ENCODE assay signal across 28 mouse cellular contexts in genomic region chr1:106221964-106222363, GRCm38 (mm10). TPM values are rescaled to one million over a fixed set of nuclear protein-coding genes. Genes with fewer than 3 reads are reported as not detected.
DNase-seq lines count a peak whose midpoint lies in the region; ATAC-seq and TF ChIP-seq lines count a peak whose summit lies in the region.
"Had no signal": no experiment of that assay in that cellular context is flagged by ENCODE, and none has a peak within 500 bp of the region (broad histone marks: within the 10 kb centered on the region; RNA-seq: fewer than 3 reads in every experiment).

No protein-coding gene starts in this region.

- TF ChIP-seq CTCF in midbrain, postnatal 0 days (IDR thresholded peaks at IDR 0.05) = no peak

- intact Hi-C loops in gastrocnemius, postnatal 14 days (cut with DNase I; ENCODE audit: low total_unique reads) = no loop called here

- WGBS in embryonic facial prominence, embryonic 15.5 days = 13% methylated on average over 2 of the region's 2 CpGs
- WGBS in embryonic facial prominence, embryonic 10.5 days = 17% methylated on average over 2 of the region's 2 CpGs
- 47% methylated on average over 2 of the region's 2 CpGs for WGBS in heart, embryonic 16.5 days
- 14% methylated on average over 2 of the region's 2 CpGs for WGBS in midbrain, embryonic 16.5 days
- 25% methylated on average over 2 of the region's 2 CpGs for WGBS in midbrain, postnatal 0 days
- WGBS in neural tube, embryonic 14.5 days = 5% methylated on average over 2 of the region's 2 CpGs

- no peaks in the 10 kb centered on the region for H3K9me3 ChIP-seq in embryonic facial prominence, embryonic 15.5 days (replicated peaks)
- no peaks in the 10 kb centered on the region for H3K9me3 ChIP-seq in embryonic facial prominence, embryonic 10.5 days
- H3K9me3 ChIP-seq in heart, embryonic 16.5 days (replicated peaks; ENCODE audit: control insufficient read depth, low read length) = peaks cover 4% of the 10 kb centered on the region
- H3K9me3 ChIP-seq in midbrain, embryonic 16.5 days (replicated peaks; ENCODE audit: control insufficient read depth, low read length, poor library complexity, severe bottlenecking) = no peaks in the 10 kb centered on the region; the same call in 1 of the 2 replicates
- H3K9me3 ChIP-seq in midbrain, postnatal 0 days (ENCODE audit: low read length) = no peaks in the 10 kb centered on the region
- H3K9me3 ChIP-seq in neural tube, embryonic 14.5 days (ENCODE audit: control insufficient read depth, low read length) = no peaks in the 10 kb centered on the region
- H3K9me3 ChIP-seq: embryonic facial prominence, embryonic 12.5 days; forebrain, embryonic 12.5 days; G1E; limb, embryonic 10.5 days; liver, embryonic 15.5 days; lung, embryonic 15.5 days had no signal

- H3K27me3 ChIP-seq in embryonic facial prominence, embryonic 15.5 days = no peaks in the 10 kb centered on the region
- no peaks in the 10 kb centered on the region for H3K27me3 ChIP-seq in embryonic facial prominence, embryonic 10.5 days (replicated peaks; ENCODE audit: low read depth, poor library complexity, severe bottlenecking)
- no peaks in the 10 kb centered on the region for H3K27me3 ChIP-seq in heart, embryonic 16.5 days (ENCODE audit: control insufficient read depth, insufficient read depth, low read length)
- H3K27me3 ChIP-seq in midbrain, embryonic 16.5 days (ENCODE audit: control insufficient read depth, insufficient read depth, low read depth, low read length) = no peaks in the 10 kb centered on the region
- H3K27me3 ChIP-seq in midbrain, postnatal 0 days (ENCODE audit: insufficient read depth, low read length) = no peaks in the 10 kb centered on the region
- no peaks in the 10 kb centered on the region for H3K27me3 ChIP-seq in neural tube, embryonic 14.5 days (ENCODE audit: control insufficient read depth, insufficient read depth, low read length)
- H3K27me3 ChIP-seq: embryonic facial prominence, embryonic 12.5 days; forebrain, embryonic 12.5 days; liver, embryonic 15.5 days; lung, embryonic 15.5 days; Patski had no signal

- H3K4me3 ChIP-seq in embryonic facial prominence, embryonic 15.5 days (replicated peaks) = no peak overlapping the region
- no peak overlapping the region for H3K4me3 ChIP-seq in embryonic facial prominence, embryonic 10.5 days
- no peak overlapping the region for H3K4me3 ChIP-seq in heart, embryonic 16.5 days (ENCODE audit: low read length)
- no peak overlapping the region for H3K4me3 ChIP-seq in midbrain, embryonic 16.5 days (ENCODE audit: low read depth, low read length)
- no peak overlapping the region for H3K4me3 ChIP-seq in midbrain, postnatal 0 days (ENCODE audit: low read depth, low read length)
- H3K4me3 ChIP-seq in neural tube, embryonic 14.5 days (ENCODE audit: low read depth, low read length) = no peak overlapping the region
- H3K4me3 ChIP-seq: embryonic facial prominence, embryonic 12.5 days; erythroblast, embryonic 14.5 days; forebrain, embryonic 12.5 days; gastrocnemius, adult 2 months; limb, embryonic 10.5 days; liver, embryonic 15.5 days; lung, embryonic 15.5 days had no signal

- H3K36me3 ChIP-seq in embryonic facial prominence, embryonic 15.5 days = no peaks in the 10 kb centered on the region
- no peaks in the 10 kb centered on the region for H3K36me3 ChIP-seq in embryonic facial prominence, embryonic 10.5 days (replicated peaks)
- H3K36me3 ChIP-seq in heart, embryonic 16.5 days (ENCODE audit: control insufficient read depth, insufficient read depth) = no peaks in the 10 kb centered on the region
- H3K36me3 ChIP-seq in midbrain, embryonic 16.5 days (ENCODE audit: control insufficient read depth, insufficient read depth, low read length) = no peaks in the 10 kb centered on the region
- no peaks in the 10 kb centered on the region for H3K36me3 ChIP-seq in midbrain, postnatal 0 days (ENCODE audit: insufficient read depth, low read length)
- no peaks in the 10 kb centered on the region for H3K36me3 ChIP-seq in neural tube, embryonic 14.5 days (ENCODE audit: control insufficient read depth, insufficient read depth, low read length)
- H3K36me3 ChIP-seq: embryonic facial prominence, embryonic 12.5 days; forebrain, embryonic 12.5 days; G1E; limb, embryonic 10.5 days; liver, embryonic 15.5 days; lung, embryonic 15.5 days had no signal

- 0 out of 2 replicates have a peak, but pooled peaks cover 5% of the 10 kb centered on the region for H3K4me1 ChIP-seq in embryonic facial prominence, embryonic 15.5 days
- H3K4me1 ChIP-seq in embryonic facial prominence, embryonic 10.5 days = peaks cover 14% of the 10 kb centered on the region
- peaks cover 20% of the 10 kb centered on the region for H3K4me1 ChIP-seq in heart, embryonic 16.5 days (ENCODE audit: control insufficient read depth, insufficient read depth, low read length)
- H3K4me1 ChIP-seq in midbrain, embryonic 16.5 days (ENCODE audit: control insufficient read depth, insufficient read depth, low read length) = peaks cover 6% of the 10 kb centered on the region
- H3K4me1 ChIP-seq in midbrain, postnatal 0 days (ENCODE audit: insufficient read depth, low read length) = no peaks in the 10 kb centered on the region
- peaks cover 11% of the 10 kb centered on the region; the same call in 1 of the 2 replicates for H3K4me1 ChIP-seq in neural tube, embryonic 14.5 days (ENCODE audit: control insufficient read depth, insufficient read depth, low read length)
- H3K4me1 ChIP-seq: embryonic facial prominence, embryonic 12.5 days; liver, embryonic 15.5 days had no signal

- no peak overlapping the region for H3K27ac ChIP-seq in embryonic facial prominence, embryonic 15.5 days (replicated peaks)
- H3K27ac ChIP-seq in embryonic facial prominence, embryonic 10.5 days (replicated peaks) = no peak overlapping the region
- H3K27ac ChIP-seq in heart, embryonic 16.5 days (ENCODE audit: low read length) = peak overlapping the region; percentile 41; the same call in 1 of the 2 replicates
- no peak overlapping the region for H3K27ac ChIP-seq in midbrain, embryonic 16.5 days (ENCODE audit: low read length)
- H3K27ac ChIP-seq in midbrain, postnatal 0 days (ENCODE audit: low read depth, low read length) = no peak overlapping the region
- H3K27ac ChIP-seq in neural tube, embryonic 14.5 days (ENCODE audit: low read depth, low read length) = no peak overlapping the region
- H3K27ac ChIP-seq: embryonic facial prominence, embryonic 12.5 days; forebrain, embryonic 12.5 days; hindbrain, postnatal 0 days; limb, embryonic 10.5 days; liver, embryonic 15.5 days; lung, embryonic 15.5 days; macrophage had no signal

- ATAC-seq in embryonic facial prominence, embryonic 15.5 days (ENCODE audit: insufficient number of reproducible peaks, low FRiP score, low TSS enrichment, low read depth) = 0 out of 2 replicates have a peak, but pooled peaks have one; percentile 19
- no peak for ATAC-seq in heart, embryonic 16.5 days (replicated peaks; ENCODE audit: extremely low read depth, insufficient read depth, low FRiP score)
- ATAC-seq in midbrain, embryonic 16.5 days = 0 out of 2 replicates have a peak, but pooled peaks have one; percentile 11
- ATAC-seq in midbrain, postnatal 0 days (ENCODE audit: low FRiP score) = no peak
- peak; percentile 39; the same call in 1 of the 2 replicates for ATAC-seq in neural tube, embryonic 14.5 days (ENCODE audit: low read depth)
- ATAC-seq: activated CD4-positive, CD25-positive, alpha-beta regulatory T cell, adult 4 months; hindbrain, postnatal 0 days; Patski had no signal

- no peak overlapping the region for H3K4me2 ChIP-seq in embryonic facial prominence, embryonic 15.5 days (replicated peaks)
- H3K4me2 ChIP-seq in heart, embryonic 16.5 days (ENCODE audit: low read depth, low read length) = no peak overlapping the region
- no peak overlapping the region for H3K4me2 ChIP-seq in midbrain, embryonic 16.5 days (ENCODE audit: low read length)
- no peak overlapping the region for H3K4me2 ChIP-seq in midbrain, postnatal 0 days (ENCODE audit: low read depth, low read length, poor library complexity, severe bottlenecking)
- no peak overlapping the region for H3K4me2 ChIP-seq in neural tube, embryonic 14.5 days (ENCODE audit: low read depth, low read length)
- H3K4me2 ChIP-seq: embryonic facial prominence, embryonic 12.5 days; forebrain, embryonic 12.5 days; liver, embryonic 15.5 days; lung, embryonic 15.5 days had no signal

- DNase-seq in embryonic facial prominence, embryonic 10.5 days (ENCODE audit: low spot score) = no peak
- no peak for DNase-seq in heart, adult 8-10 months (ENCODE audit: low spot score)
- DNase-seq in midbrain, postnatal 0 days (ENCODE audit: low spot score) = no peak
- DNase-seq in gastrocnemius, postnatal 14 days = no peak
- DNase-seq: adrenal gland, adult 8-10 months; cerebellum, adult 18-20 months; cerebellum, postnatal 14 days; gastrocnemius, adult 2 months; kidney, adult 18-20 months; kidney, postnatal 4 days; liver; thymus, adult 18-20 months; thymus, postnatal 36 days had no signal

- no peak overlapping the region for H3K9ac ChIP-seq in embryonic facial prominence, embryonic 15.5 days
- no peak overlapping the region for H3K9ac ChIP-seq in heart, embryonic 16.5 days (ENCODE audit: low read length)
- H3K9ac ChIP-seq in midbrain, embryonic 16.5 days (ENCODE audit: low read depth, low read length) = no peak overlapping the region
- no peak overlapping the region for H3K9ac ChIP-seq in midbrain, postnatal 0 days (replicated peaks; ENCODE audit: low read length, poor library complexity, severe bottlenecking)
- H3K9ac ChIP-seq in neural tube, embryonic 14.5 days (replicated peaks; ENCODE audit: low read depth, low read length) = no peak overlapping the region
- H3K9ac ChIP-seq: embryonic facial prominence, embryonic 12.5 days; forebrain, embryonic 12.5 days; liver, embryonic 15.5 days; lung, embryonic 15.5 days had no signal

RNA-seq across cellular contexts. Expression of gene Phlpp1, which starts 50.4 kb away (rescaled TPM):
- 4.7 and 5.1 TPM in 2 replicates for polyA plus RNA-seq in embryonic facial prominence, embryonic 15.5 days (2015; fragmentation: Nextera tagmentation; extraction: Ambion mirVana)
- polyA plus RNA-seq in embryonic facial prominence, embryonic 10.5 days (2016; fragmentation: Nextera tagmentation; extraction: Ambion mirVana) = 3.7 and 3.8 TPM in 2 replicates
- 4.4 and 4.7 TPM in 2 replicates for polyA plus RNA-seq in heart, embryonic 16.5 days (2015; fragmentation: Nextera tagmentation; extraction: Ambion mirVana)
- 10 to 100 TPM; 15.4 to 17.3 (median 16.4) TPM for total RNA-seq in heart, adult 8-10 months (2022)
- polyA plus RNA-seq in midbrain, embryonic 16.5 days (2015; fragmentation: Nextera tagmentation; extraction: Ambion mirVana) = 7.1 TPM in 2 replicates
- total RNA-seq in midbrain, postnatal 0 days (2014; rRNA removed) = 34.0 and 39.6 TPM in 2 replicates
- polyA plus RNA-seq in midbrain, postnatal 0 days (2015; fragmentation: Nextera tagmentation; extraction: Ambion mirVana) = 5.2 and 5.3 TPM in 2 replicates
- 10.3 and 11.8 TPM in 2 replicates for polyA plus RNA-seq in neural tube, embryonic 14.5 days (2014; fragmentation: Nextera tagmentation; extraction: Ambion mirVana)
- 1 to 10 TPM; 7.1 to 8.5 TPM for total RNA-seq in gastrocnemius, postnatal 14 days (2021)

Comparison
In these comparisons a context has a peak if more than half of its experiments do, and no peak if none do; other contexts are left out.
1. ATAC-seq: peak in embryonic facial prominence, embryonic 15.5 days (single experiment), midbrain, embryonic 16.5 days (single experiment) and neural tube, embryonic 14.5 days (single experiment); none in heart, embryonic 16.5 days (single experiment) and midbrain, postnatal 0 days (single experiment).